Mouse (Mus musculus): ENCODE measurements around the gene Aars2. TPM values are rescaled to one million over a fixed set of nuclear protein-coding genes. Genes with fewer than 3 reads are reported as not detected.
A peak's percentile ranks its signal among the peaks of the same experiment; 100 is the strongest.

The Aars2 gene
- polyA plus RNA-seq, 1 experiment from 2014 or later = 14.8 TPM

DNA sequence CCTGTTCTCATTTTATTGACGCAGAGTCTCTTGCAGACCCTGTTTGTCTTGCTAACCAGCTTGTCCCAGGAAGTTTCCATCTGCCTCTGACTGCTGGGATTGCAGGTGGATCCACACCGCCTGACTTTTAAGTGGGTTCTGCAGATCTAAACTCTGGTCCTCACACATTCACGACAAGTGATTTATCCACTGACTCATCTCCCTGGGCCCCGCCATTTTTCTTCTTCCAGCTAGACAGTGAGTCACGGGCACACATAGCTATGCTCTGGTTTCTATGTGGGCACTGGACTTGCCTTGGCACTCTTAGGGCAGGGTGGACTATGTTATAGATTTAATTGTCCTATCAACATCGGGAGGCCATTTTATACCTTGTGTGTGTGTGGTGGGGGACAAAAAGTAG is 16.9 kb upstream of the Aars2 start:
- WGBS = 77% methylated on average over 6 of the region's 6 CpGs
- H3K36me3 ChIP-seq (ENCODE audit: control insufficient read depth, insufficient read depth, low read length) = no peaks in the 10 kb centered on the region
- ATAC-seq (ENCODE audit: insufficient number of reproducible peaks, insufficient read depth, low FRiP score, low read depth) = no peak
- H3K9ac ChIP-seq (replicated peaks; ENCODE audit: low read depth, low read length) = no peak overlapping the region
- H3K4me3 ChIP-seq (ENCODE audit: low read depth, low read length) = no peak overlapping the region
- no peak overlapping the region for H3K4me2 ChIP-seq (replicated peaks; ENCODE audit: low read depth, low read length)
- H3K27ac ChIP-seq (ENCODE audit: low read length) = no peak overlapping the region
- H3K27me3 ChIP-seq (ENCODE audit: control insufficient read depth, insufficient read depth, low read length) = no peaks in the 10 kb centered on the region
- no peaks in the 10 kb centered on the region for H3K9me3 ChIP-seq (ENCODE audit: control insufficient read depth, low read depth, low read length)
- no peaks in the 10 kb centered on the region for H3K4me1 ChIP-seq (ENCODE audit: control insufficient read depth, insufficient read depth, low read length)

DNA sequence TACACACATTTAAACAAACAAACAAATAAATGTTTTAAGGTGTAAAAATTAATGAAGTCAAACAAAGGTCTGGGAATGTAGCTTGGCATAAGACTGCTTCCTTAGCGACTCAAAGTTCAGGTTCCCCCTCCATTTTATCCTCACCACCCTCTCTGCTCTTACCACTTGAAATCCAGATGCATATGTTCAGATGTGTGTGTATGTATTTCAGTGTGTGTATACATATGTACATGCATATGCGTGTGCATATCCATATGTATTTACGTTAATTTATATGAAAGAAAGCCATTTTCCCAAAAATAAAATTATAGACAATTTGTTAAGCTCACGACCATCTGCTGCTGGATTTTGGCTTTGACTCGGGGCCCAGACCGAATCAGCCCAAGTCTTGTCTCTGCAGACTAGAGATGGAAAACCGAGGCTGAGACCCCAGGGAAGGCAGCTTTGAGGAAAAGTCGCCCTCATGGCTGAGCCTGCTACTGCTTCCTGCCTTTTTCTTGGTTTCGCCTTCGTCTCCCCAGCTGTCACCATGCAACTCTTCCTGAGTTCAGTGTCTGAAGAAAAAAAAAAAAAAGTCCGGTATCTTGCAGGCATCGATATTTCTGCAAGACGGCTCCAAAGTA is 16.0 kb upstream of the Aars2 start:
- Histone ChIP-seq H3K4me1 (ENCODE audit: control insufficient read depth, insufficient read depth, low read length) (no peaks in the 10 kb centered on the region), H3K4me2 (replicated peaks; ENCODE audit: low read depth, low read length) (no peak overlapping the region), H3K9ac (replicated peaks; ENCODE audit: low read depth, low read length) (no peak overlapping the region), H3K27me3 (ENCODE audit: control insufficient read depth, insufficient read depth, low read length) (no peaks in the 10 kb centered on the region), H3K4me3 (ENCODE audit: low read depth, low read length) (no peak overlapping the region), H3K9me3 (ENCODE audit: control insufficient read depth, low read depth, low read length) (no peaks in the 10 kb centered on the region), H3K27ac (ENCODE audit: low read length) (no peak overlapping the region), H3K36me3 (ENCODE audit: control insufficient read depth, insufficient read depth, low read length) (no peaks in the 10 kb centered on the region)
- ATAC-seq (ENCODE audit: insufficient number of reproducible peaks, insufficient read depth, low FRiP score, low read depth) = no peak
- 51% methylated on average over 13 of the region's 13 CpGs for WGBS

DNA sequence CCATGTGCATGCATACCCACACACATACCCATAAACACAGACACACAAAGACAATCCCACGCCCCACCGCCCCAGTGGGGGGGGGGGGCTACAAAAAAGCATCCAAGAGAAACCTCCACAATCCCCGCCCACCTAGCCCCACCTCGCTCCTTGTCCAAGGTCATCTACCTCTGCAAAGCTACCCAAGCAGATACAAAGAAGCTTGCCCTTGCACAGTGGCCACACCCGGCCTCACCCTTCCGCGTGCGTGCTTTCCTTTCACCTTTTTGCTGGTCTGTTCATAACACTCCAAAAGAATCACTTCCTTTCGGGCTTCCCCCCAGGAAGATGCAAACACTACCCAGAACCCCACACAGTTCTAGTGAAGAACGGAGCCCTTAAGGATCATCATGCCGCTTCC is 11.2 kb upstream of the Aars2 start:
- WGBS = 66% methylated on average over 11 of the region's 11 CpGs
- H3K4me3 ChIP-seq (ENCODE audit: low read depth, low read length) = no peak overlapping the region
- ATAC-seq (ENCODE audit: insufficient number of reproducible peaks, insufficient read depth, low FRiP score, low read depth) = 0 out of 2 replicates have a peak, but pooled peaks have one; percentile 56
- H3K36me3 ChIP-seq (ENCODE audit: control insufficient read depth, insufficient read depth, low read length) = no peaks in the 10 kb centered on the region
- H3K9me3 ChIP-seq (ENCODE audit: control insufficient read depth, low read depth, low read length) = no peaks in the 10 kb centered on the region
- no peak overlapping the region for H3K9ac ChIP-seq (replicated peaks; ENCODE audit: low read depth, low read length)
- no peaks in the 10 kb centered on the region for H3K27me3 ChIP-seq (ENCODE audit: control insufficient read depth, insufficient read depth, low read length)
- no peaks in the 10 kb centered on the region for H3K4me1 ChIP-seq (ENCODE audit: control insufficient read depth, insufficient read depth, low read length)
- H3K4me2 ChIP-seq (replicated peaks; ENCODE audit: low read depth, low read length) = no peak overlapping the region
- no peak overlapping the region for H3K27ac ChIP-seq (ENCODE audit: low read length)

DNA sequence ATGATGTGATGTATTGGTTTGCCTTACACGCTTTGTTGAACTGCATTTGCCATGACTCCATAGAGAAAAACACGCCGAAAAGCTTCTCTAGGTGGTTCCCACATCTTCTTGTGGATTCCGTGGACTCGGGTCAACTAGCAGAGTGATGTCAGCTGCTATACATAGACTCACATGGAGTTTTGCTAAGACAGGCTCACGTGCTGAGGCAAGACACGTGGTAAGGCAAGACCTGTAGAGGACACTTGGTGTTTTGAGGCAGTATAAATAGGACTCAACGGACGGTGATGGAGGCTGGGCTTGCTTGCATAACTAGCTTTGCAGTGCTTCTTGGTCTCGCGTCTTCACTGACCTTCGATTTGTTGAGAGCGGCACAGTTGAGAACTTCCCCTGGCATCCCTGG is 8.2 kb upstream of the Aars2 start:
- Histone ChIP-seq H3K4me2 (replicated peaks; ENCODE audit: low read depth, low read length) (no peak overlapping the region), H3K36me3 (ENCODE audit: control insufficient read depth, insufficient read depth, low read length) (no peaks in the 10 kb centered on the region), H3K27me3 (ENCODE audit: control insufficient read depth, insufficient read depth, low read length) (no peaks in the 10 kb centered on the region), H3K4me1 (ENCODE audit: control insufficient read depth, insufficient read depth, low read length) (no peaks in the 10 kb centered on the region), H3K27ac (ENCODE audit: low read length) (no peak overlapping the region), H3K9ac (replicated peaks; ENCODE audit: low read depth, low read length) (no peak overlapping the region), H3K9me3 (ENCODE audit: control insufficient read depth, low read depth, low read length) (no peaks in the 10 kb centered on the region), H3K4me3 (ENCODE audit: low read depth, low read length) (no peak overlapping the region)
- WGBS = 83% methylated on average over 13 of the region's 13 CpGs
- no peak for ATAC-seq (ENCODE audit: insufficient number of reproducible peaks, insufficient read depth, low FRiP score, low read depth)

DNA sequence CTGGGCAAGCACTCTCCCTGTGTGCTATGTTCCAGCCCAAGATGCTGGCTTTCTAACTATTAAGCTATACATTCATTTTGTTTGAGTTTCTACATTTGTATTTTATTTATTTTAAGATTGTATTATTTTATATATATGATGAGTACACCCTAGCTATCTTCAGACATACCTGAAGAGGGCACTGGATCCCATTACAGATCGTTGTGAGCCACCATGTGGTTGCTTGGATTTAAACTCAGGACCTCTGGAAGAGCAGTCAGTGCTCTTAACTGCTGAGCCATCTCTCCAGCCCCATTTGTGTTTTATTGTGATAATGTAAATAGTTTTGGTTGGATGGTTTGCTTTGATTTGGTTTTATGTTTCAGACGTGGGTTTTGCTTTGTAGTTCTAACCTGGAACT is 7.1 kb upstream of the Aars2 start:
- ATAC-seq (ENCODE audit: insufficient number of reproducible peaks, insufficient read depth, low FRiP score, low read depth) = no peak
- whole genome bisulfite sequencing = 28% methylated on average over 2 of the region's 2 CpGs
- H3K4me1 ChIP-seq (ENCODE audit: control insufficient read depth, insufficient read depth, low read length) = no peaks in the 10 kb centered on the region
- H3K36me3 ChIP-seq (ENCODE audit: control insufficient read depth, insufficient read depth, low read length) = no peaks in the 10 kb centered on the region
- H3K9me3 ChIP-seq (ENCODE audit: control insufficient read depth, low read depth, low read length) = no peaks in the 10 kb centered on the region
- H3K9ac ChIP-seq (replicated peaks; ENCODE audit: low read depth, low read length) = no peak overlapping the region
- H3K4me2 ChIP-seq (replicated peaks; ENCODE audit: low read depth, low read length) = no peak overlapping the region
- H3K27ac ChIP-seq (ENCODE audit: low read length) = no peak overlapping the region
- H3K4me3 ChIP-seq (ENCODE audit: low read depth, low read length) = no peak overlapping the region
- no peaks in the 10 kb centered on the region for H3K27me3 ChIP-seq (ENCODE audit: control insufficient read depth, insufficient read depth, low read length)

DNA sequence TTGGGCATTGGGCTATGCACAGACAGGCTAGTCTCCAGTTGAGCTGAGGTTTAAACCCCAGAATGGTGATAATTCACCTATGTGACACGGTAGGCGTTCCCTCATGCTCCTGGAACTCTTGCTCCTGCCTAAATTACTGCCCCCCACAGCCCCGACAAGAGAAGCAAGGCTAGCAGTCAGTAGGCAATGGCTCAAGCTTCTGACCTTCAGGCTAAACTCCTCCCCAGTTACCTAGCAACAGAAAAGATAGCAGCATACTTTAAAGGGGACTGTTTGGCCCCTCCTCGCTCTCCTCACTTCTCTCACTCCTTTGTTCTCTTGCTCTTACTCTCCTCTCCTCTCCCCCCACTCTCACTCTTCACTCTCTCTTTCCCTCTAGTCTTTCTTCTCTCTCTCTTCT is 5.7 kb upstream of the Aars2 start:
- no peaks in the 10 kb centered on the region for H3K27me3 ChIP-seq (ENCODE audit: control insufficient read depth, insufficient read depth, low read length)
- H3K4me2 ChIP-seq (replicated peaks; ENCODE audit: low read depth, low read length) = no peak overlapping the region
- H3K9ac ChIP-seq (replicated peaks; ENCODE audit: low read depth, low read length) = no peak overlapping the region
- ATAC-seq (ENCODE audit: insufficient number of reproducible peaks, insufficient read depth, low FRiP score, low read depth) = no peak
- no peak overlapping the region for H3K27ac ChIP-seq (ENCODE audit: low read length)
- no peaks in the 10 kb centered on the region for H3K4me1 ChIP-seq (ENCODE audit: control insufficient read depth, insufficient read depth, low read length)
- no peaks in the 10 kb centered on the region for H3K9me3 ChIP-seq (ENCODE audit: control insufficient read depth, low read depth, low read length)
- no peak overlapping the region for H3K4me3 ChIP-seq (ENCODE audit: low read depth, low read length)
- 30% methylated on average over 4 of the region's 4 CpGs for WGBS
- H3K36me3 ChIP-seq (ENCODE audit: control insufficient read depth, insufficient read depth, low read length) = no peaks in the 10 kb centered on the region

DNA sequence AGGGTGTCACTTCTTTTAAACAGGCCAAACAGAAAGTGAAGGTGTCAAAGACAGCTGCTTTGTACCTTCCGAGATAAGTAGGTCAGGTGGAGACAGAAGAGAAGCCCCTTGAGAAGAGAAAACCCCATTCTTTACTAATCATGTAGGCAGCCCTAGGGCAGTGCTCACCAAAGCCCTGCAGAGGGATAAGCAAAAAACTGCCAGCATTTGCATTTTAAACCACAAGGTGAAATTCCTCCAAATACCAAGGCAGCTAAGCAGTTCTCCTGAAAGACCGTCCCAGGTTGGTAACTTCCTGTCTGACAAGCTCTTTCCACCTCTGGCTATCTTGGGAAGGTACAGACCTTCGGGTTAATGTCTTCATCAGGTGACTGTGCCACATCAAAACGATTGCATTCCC is 4.3 kb upstream of the Aars2 start:
- Histone ChIP-seq H3K4me3 (ENCODE audit: low read depth, low read length) (no peak overlapping the region), H3K9me3 (ENCODE audit: control insufficient read depth, low read depth, low read length) (no peaks in the 10 kb centered on the region), H3K9ac (replicated peaks; ENCODE audit: low read depth, low read length) (no peak overlapping the region), H3K4me2 (replicated peaks; ENCODE audit: low read depth, low read length) (no peak overlapping the region), H3K27ac (ENCODE audit: low read length) (no peak overlapping the region), H3K27me3 (ENCODE audit: control insufficient read depth, insufficient read depth, low read length) (no peaks in the 10 kb centered on the region), H3K4me1 (ENCODE audit: control insufficient read depth, insufficient read depth, low read length) (peaks cover 4% of the 10 kb centered on the region), H3K36me3 (ENCODE audit: control insufficient read depth, insufficient read depth, low read length) (no peaks in the 10 kb centered on the region)
- 55% methylated on average over 4 of the region's 4 CpGs for WGBS
- no peak for ATAC-seq (ENCODE audit: insufficient number of reproducible peaks, insufficient read depth, low FRiP score, low read depth)

DNA sequence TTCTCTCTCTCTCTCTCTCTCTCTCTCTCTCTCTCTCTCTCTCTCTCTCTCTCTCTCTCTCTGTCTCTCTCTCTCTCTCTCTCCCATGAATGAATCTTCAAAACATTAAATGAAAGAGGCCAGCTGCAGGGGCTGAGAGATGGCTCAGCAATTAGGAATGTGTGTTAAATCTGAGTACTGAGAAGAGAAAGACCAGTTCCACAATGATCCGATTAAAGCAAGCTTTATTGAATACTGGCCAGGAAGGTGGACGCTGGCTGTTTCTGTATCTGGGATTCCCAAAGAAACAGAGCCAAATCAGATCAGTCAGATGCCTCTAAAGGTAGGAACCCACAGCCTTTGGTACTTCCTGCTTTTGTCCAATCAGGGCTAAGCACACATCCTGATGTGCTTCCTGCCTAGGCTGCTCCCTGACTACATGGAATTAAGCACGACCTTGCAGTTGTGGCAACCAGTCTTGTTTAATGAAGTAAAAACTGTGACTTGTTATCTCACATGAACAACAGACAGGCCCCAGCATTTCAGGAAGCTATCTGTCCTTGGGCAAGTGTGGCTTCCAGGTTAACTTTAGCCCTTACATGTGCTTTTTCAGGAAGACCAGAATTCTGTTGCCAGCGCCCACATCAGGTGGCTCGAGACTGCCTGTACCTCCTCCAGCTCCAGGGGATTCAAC is 3.2 kb upstream of the Aars2 start:
- Histone ChIP-seq H3K4me2 (replicated peaks; ENCODE audit: low read depth, low read length) (no peak overlapping the region), H3K9me3 (ENCODE audit: control insufficient read depth, low read depth, low read length) (no peaks in the 10 kb centered on the region), H3K4me1 (ENCODE audit: control insufficient read depth, insufficient read depth, low read length) (peaks cover 4% of the 10 kb centered on the region), H3K27me3 (ENCODE audit: control insufficient read depth, insufficient read depth, low read length) (no peaks in the 10 kb centered on the region), H3K27ac (ENCODE audit: low read length) (no peak overlapping the region), H3K4me3 (ENCODE audit: low read depth, low read length) (no peak overlapping the region), H3K36me3 (ENCODE audit: control insufficient read depth, insufficient read depth, low read length) (no peaks in the 10 kb centered on the region; the same call in 1 of the 2 replicates), H3K9ac (replicated peaks; ENCODE audit: low read depth, low read length) (no peak overlapping the region)
- ATAC-seq (ENCODE audit: insufficient number of reproducible peaks, insufficient read depth, low FRiP score, low read depth) = no peak
- 49% methylated on average over 5 of the region's 5 CpGs for WGBS

All from stomach, embryonic 14.5 days (tissue).